Mouse (Mus musculus) C2C12 (cell line): Measurements from ENCODE around the gene C2cd2.

ENCODE experiments used
- CTCF ChIP-seq: IDR thresholded peaks from one replicate; pipeline ENCODE4 v1.5.1; 2011; ENCODE audit not compliant: control insufficient read depth, insufficient read depth, insufficient read length
- MAX ChIP-seq: IDR thresholded peaks from one replicate; pipeline ENCODE4 v1.6.1; 2011; ENCODE audit warnings: mild to moderate bottlenecking, control low read depth
- MYOD1 ChIP-seq: IDR thresholded peaks from one replicate; pipeline ENCODE4 v1.6.1; 2011; ENCODE audit warnings: low read depth; ENCODE audit not compliant: control insufficient read depth, insufficient read length
- USF1 ChIP-seq: IDR thresholded peaks from one replicate; pipeline ENCODE4 v1.6.1; 2011; ENCODE audit warnings: low read depth, mild to moderate bottlenecking, control low read depth, moderate library complexity

DNA sequence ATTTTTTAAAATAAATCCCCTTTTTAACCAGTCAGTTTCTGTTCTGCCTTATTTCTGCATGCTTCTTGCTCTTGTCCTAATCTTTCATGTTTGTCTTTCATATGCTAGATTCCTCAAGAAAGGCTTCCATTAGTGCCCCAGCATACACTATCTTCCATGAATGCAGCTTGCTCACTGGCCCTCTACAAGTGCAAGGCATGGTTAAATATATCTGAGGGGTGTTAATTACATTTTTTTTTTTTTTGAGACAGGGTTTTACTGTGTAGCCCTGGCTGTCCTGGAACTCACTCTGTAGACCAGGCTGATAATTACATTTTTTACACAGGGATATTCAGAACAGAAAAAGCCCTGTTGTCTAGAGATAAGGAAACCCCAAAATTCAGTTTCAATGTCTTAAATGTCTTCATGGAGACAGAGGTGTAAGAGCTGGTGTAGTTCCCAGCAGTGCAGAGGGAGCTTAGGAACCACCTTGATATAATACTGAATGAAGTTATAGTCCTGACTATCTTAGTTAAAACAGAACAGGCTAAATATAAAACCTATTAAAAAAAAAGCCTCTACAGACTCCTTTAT lies 3.9 kb downstream of the C2cd2 start:
- TF ChIP-seq CTCF, result no peak
- TF ChIP-seq MAX, result no peak
- no peak for TF ChIP-seq USF1
- TF ChIP-seq MYOD1, result no peak
